Mouse (Mus musculus) limb, embryonic 14.5 days (tissue): Measurements from ENCODE around the gene Trp53i11. TPM values are rescaled to one million over a fixed set of nuclear protein-coding genes. Genes with fewer than 3 reads are reported as not detected.

Experiments
- ATAC-seq: fragments of 200-750 bp; cut with Nextera tagmentation; 2 replicates; pipeline ENCODE4 v1.8.0; 2017; ENCODE audit warnings: low read depth, moderate number of reproducible peaks, moderate TSS enrichment; ENCODE audit not compliant: low FRiP score
- DNase-seq: peaks from one replicate; pipeline ENCODE4 v3.0.0-alpha.2; 2015; ENCODE audit warnings: low spot score
- H3K27ac ChIP-seq: fragments of 300-500 bp; sonication (generic); replicated peaks from 2 replicates; pipeline ENCODE4 v1.5.1; 2014; ENCODE audit warnings: low read depth, mild to moderate bottlenecking, low read length, moderate library complexity, mixed read lengths
- H3K27me3 ChIP-seq: fragments of 300-500 bp; sonication (generic); 2 replicates; pipeline ENCODE4 v1.6.1; 2014; ENCODE audit warnings: low read length, mixed read lengths; ENCODE audit not compliant: control insufficient read depth, insufficient read depth
- H3K36me3 ChIP-seq: fragments of 300-500 bp; sonication (generic); 2 replicates; pipeline ENCODE4 v1.6.1; 2014; ENCODE audit warnings: mild to moderate bottlenecking, low read length, moderate library complexity, mixed read lengths; ENCODE audit not compliant: control insufficient read depth, insufficient read depth
- H3K4me1 ChIP-seq: fragments of 300-500 bp; sonication (generic); 2 replicates; pipeline ENCODE4 v1.6.1; 2014; ENCODE audit warnings: antibody characterized with exemption, low read length, mixed read lengths; ENCODE audit not compliant: control insufficient read depth, insufficient read depth
- H3K4me2 ChIP-seq: fragments of 300-500 bp; sonication (generic); replicated peaks from 2 replicates; pipeline ENCODE4 v1.6.1; 2014; ENCODE audit warnings: low read depth, mild to moderate bottlenecking, low read length, moderate library complexity; ENCODE audit not compliant: severe bottlenecking
- H3K4me3 ChIP-seq: fragments of 300-500 bp; sonication (generic); replicated peaks from 2 replicates; pipeline ENCODE4 v1.5.1; 2014; ENCODE audit warnings: low read length
- H3K9ac ChIP-seq: fragments of 300-500 bp; sonication (generic); 2 replicates; pipeline ENCODE4 v1.6.1; 2014; ENCODE audit warnings: mild to moderate bottlenecking, low read depth, low read length, moderate library complexity; ENCODE audit not compliant: severe bottlenecking
- H3K9me3 ChIP-seq: fragments of 300-500 bp; sonication (generic); 2 replicates; pipeline ENCODE4 v1.6.1; 2016; ENCODE audit warnings: low read length; ENCODE audit not compliant: control insufficient read depth
- POLR2A ChIP-seq: fragments of 200-500 bp; IDR thresholded peaks from 2 replicates; pipeline ENCODE4 v1.8.0; 2012; ENCODE audit warnings: inconsistent platforms, mild to moderate bottlenecking, moderate library complexity, borderline replicate concordance; ENCODE audit not compliant: insufficient read depth, insufficient read length; ENCODE audit errors: extremely low read depth
- WGBS: fragments of 180-500 bp; shearing (Covaris S2); extraction: QIAGEN DNeasy Blood & Tissue Kit; methylation state at CpG from one replicate; pipeline ENCODE4 v1.1.7; 2014; 5-methylcytosine and 5-hydroxymethylcytosine counted together
- polyA plus RNA-seq, 2 experiments: library from polyadenylated mRNA; depleted of rRNA in 1 of 2; stranded (reverse) in 1 of 2; unstranded in 1 of 2; fragments of >200 nt; fragmentation: Nextera tagmentation in 1 of 2; extraction: Ambion mirVana in 1 of 2; gene quantifications; 2 replicates each; pipeline versions ENCODE4 v1.2.1 to v1.2.3; 2012 to 2014

The Trp53i11 gene
- polyA plus RNA-seq, 2 experiments, result 26.6 to 30.5 TPM

DNA sequence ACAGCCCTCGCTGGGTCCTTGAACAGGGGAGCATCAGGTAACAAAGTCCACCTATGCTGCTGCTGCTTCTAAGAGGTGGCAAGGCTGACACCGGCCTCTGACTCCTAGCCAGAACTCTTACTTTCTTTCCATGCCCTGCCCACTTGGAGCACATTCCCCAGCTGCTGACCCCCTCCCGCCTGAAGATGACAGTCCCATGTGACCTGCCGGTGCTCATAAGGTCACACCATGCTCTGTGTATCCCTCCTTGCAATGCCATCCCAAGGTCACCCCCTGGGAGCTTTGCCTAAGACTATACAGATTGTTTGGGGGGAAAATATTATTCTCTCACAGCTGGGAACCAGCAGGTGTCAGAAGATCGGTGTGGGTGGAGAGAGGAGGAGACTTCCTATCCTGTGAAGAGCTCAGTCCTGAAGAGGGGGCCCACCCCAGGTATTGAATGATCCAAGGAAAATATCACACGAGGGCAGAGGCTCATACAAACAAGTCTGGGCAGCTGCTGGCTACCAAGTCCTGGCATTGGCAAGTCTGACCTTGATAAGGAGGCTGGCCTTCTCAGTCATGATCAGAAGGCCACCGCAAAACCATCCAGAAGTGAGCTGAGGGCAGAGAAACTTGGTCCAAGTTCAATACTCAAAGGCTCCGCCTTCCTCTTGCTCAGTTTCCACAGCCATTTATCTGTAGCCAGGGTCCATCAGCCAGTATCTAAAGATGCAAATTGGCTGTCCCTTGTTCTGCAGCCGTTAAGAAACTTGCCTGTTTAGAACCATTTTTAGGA, 36.5 kb upstream of the Trp53i11 start:
- 73% methylated on average over 9 of the region's 9 CpGs for WGBS
- Histone ChIP-seq H3K4me1 (no peaks in the 10 kb centered on the region), H3K27me3 (no peaks in the 10 kb centered on the region), H3K4me2 (no peak overlapping the region), H3K36me3 (no peaks in the 10 kb centered on the region), H3K27ac (no peak overlapping the region), H3K9ac (no peak overlapping the region), H3K9me3 (no peaks in the 10 kb centered on the region), H3K4me3 (no peak overlapping the region)
- no peak for DNase-seq
- TF ChIP-seq POLR2A, result no peak
- ATAC-seq, result no peak

DNA sequence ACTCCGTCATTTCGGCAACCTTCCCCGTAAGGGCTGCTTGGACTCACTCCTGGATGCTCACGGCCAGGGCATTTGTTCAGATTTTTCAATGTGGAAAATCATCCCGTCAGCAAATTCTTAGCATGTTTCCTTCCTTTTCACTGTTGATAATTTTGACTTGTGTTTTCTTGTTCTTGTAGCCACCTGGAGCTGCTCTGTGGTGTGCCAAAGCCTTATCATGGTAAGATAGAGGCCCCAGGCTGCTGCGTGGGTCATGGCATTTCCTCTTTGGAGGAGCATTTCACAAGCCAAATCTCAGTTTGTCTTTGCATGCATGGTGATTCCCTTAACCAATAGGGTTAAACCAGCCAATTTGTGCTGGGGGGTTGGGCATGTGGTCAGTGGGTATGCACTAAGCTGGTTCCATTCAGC, 35.2 kb upstream of the Trp53i11 start:
- no peak overlapping the region for H3K4me2 ChIP-seq
- no peaks in the 10 kb centered on the region for H3K9me3 ChIP-seq
- H3K36me3 ChIP-seq, result no peaks in the 10 kb centered on the region
- ATAC-seq, result no peak
- TF ChIP-seq POLR2A, result no peak
- H3K27me3 ChIP-seq, result no peaks in the 10 kb centered on the region
- DNase-seq, result no peak
- H3K4me3 ChIP-seq, result no peak overlapping the region
- no peak overlapping the region for H3K27ac ChIP-seq
- WGBS, result 76% methylated on average over 6 of the region's 6 CpGs
- no peaks in the 10 kb centered on the region for H3K4me1 ChIP-seq
- H3K9ac ChIP-seq, result no peak overlapping the region

DNA sequence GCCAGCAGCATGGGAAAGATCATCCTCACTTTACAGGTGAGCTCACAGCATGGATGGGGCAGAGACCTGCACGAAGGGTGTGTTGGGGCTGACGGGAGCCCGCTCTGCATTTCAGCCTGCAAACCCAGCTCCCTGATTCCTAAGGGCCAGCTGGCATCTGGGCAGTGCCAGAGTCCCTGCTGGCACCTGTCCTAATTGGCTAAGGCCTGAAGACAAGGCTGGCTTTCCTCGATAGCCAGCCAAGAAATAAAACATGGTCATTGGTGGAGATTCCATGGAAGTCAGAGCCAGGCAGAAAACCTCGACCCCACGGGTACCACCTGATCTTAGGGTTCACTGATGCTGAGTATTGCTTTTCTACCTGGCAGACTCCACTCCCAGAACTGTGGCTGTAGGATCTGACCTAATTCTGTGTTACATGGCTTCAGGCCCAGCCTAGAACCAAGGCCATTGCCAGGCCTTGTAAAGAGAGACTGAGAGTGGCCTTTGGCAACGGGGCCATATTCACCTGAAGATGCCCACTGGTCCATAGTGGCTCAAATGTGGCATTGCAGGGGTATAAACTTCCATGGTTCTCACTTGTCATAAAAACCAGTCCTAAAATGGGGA, 34.4 kb upstream of the Trp53i11 start:
- Histone ChIP-seq H3K4me2 (no peak overlapping the region), H3K9ac (no peak overlapping the region), H3K9me3 (no peaks in the 10 kb centered on the region), H3K27ac (no peak overlapping the region), H3K4me1 (no peaks in the 10 kb centered on the region), H3K36me3 (no peaks in the 10 kb centered on the region), H3K27me3 (no peaks in the 10 kb centered on the region), H3K4me3 (no peak overlapping the region)
- TF ChIP-seq POLR2A, result no peak
- DNase-seq, result no peak
- ATAC-seq, result no peak
- WGBS, result 79% methylated on average over 7 of the region's 7 CpGs

DNA sequence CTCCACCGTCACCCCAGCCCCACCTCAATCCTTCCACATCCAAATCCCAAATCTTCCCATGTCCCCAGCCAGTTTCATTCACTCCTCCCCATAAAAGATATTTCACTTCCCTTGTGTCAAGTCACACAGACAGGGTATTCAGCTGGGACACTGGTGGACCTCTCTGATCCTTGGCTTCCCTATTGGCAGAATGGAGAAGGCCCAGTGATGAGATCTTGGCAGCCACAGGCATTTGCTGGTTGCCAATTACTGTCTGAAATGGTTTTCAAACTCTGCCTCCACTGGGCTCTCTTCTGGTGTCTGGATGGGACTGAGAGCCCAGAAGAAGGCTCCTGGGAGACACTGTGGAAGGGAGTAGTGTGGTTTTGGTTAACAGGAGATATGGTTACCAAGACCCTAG, 33.5 kb upstream of the Trp53i11 start:
- Histone ChIP-seq H3K36me3 (no peaks in the 10 kb centered on the region), H3K9me3 (no peaks in the 10 kb centered on the region), H3K4me2 (no peak overlapping the region), H3K4me1 (no peaks in the 10 kb centered on the region), H3K9ac (no peak overlapping the region), H3K27me3 (no peaks in the 10 kb centered on the region), H3K27ac (no peak overlapping the region), H3K4me3 (no peak overlapping the region)
- DNase-seq, result no peak
- no peak for TF ChIP-seq POLR2A
- WGBS, result 91% methylated on average over 1 of the region's 1 CpGs
- no peak for ATAC-seq

DNA sequence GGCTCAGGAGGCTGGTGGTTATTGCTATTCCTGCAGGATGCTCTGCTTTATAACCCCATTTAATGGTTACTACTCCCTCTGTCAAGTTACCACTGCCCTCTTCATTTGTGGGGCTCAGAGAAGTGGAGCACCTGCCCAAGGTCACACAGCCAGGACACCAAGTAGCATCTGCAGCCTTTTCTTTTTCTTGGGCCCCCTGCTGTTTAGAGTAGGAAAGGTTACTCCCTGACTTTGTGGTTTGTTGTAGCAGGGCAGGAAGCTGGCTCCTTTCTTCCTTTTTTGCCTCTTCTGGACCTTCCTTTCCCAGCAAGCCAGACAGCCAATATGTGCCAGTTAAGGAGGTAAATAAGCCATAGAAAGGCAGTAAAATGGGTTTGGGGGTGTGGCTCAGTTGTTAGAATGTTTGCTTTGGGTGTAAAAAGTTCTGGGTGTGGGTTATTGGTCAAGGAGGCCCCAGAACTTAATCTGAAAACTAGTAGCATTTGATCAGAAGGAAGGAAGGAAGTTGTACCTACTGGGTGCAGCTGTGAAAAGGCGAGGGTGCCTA, 32.8 kb upstream of the Trp53i11 start:
- Histone ChIP-seq H3K4me1 (no peaks in the 10 kb centered on the region), H3K4me3 (no peak overlapping the region), H3K36me3 (no peaks in the 10 kb centered on the region), H3K9ac (no peak overlapping the region), H3K27ac (no peak overlapping the region), H3K4me2 (no peak overlapping the region), H3K27me3 (no peaks in the 10 kb centered on the region), H3K9me3 (no peaks in the 10 kb centered on the region)
- DNase-seq (no peak), ATAC-seq (no peak)
- TF ChIP-seq POLR2A, result no peak
- 83% methylated on average over 1 of the region's 1 CpGs for WGBS
